12 mouse cellular contexts compared by ENCODE assay signal in the genomic region with DNA sequence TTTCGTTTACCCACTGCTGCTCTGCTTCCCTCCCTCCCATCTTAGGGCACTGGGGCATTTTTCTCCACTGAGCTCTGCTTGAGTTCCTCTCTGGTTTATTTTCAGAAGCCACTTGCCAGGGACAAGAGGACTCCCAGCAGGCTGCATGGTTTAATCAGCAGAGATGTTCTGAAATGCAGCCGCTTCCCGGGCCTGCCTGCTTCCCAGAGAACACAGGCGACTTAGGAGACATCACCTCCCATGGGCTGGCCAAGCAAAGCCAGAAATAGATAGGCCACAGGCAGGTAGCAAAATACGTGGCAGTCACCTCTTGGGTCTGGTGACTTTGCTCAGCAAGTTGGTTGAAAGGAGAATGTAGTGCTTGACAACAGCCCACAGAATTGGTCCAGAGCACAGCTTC.
"Had no signal": no experiment of that assay in that cellular context is flagged by ENCODE, and none has a peak within 500 bp of the region (broad histone marks: within the 10 kb centered on the region; RNA-seq: fewer than 3 reads in every experiment).

No protein-coding gene starts in this region.

- H3K4me1 ChIP-seq: limb, embryonic 10.5 days; liver, embryonic 15.5 days; midbrain, embryonic 15.5 days; neural tube, embryonic 12.5 days; stomach, embryonic 15.5 days had no signal

- H3K36me3 ChIP-seq: limb, embryonic 10.5 days; liver, embryonic 15.5 days; midbrain, embryonic 15.5 days; neural tube, embryonic 12.5 days; stomach, embryonic 15.5 days had no signal

- H3K27me3 ChIP-seq: liver, embryonic 15.5 days; midbrain, embryonic 15.5 days; neural tube, embryonic 12.5 days; stomach, embryonic 15.5 days had no signal

- H3K9me3 ChIP-seq: limb, embryonic 10.5 days; liver, embryonic 15.5 days; midbrain, embryonic 15.5 days; neural tube, embryonic 12.5 days; stomach, embryonic 15.5 days had no signal

- H3K27ac ChIP-seq: left cerebral cortex, adult 2 months; limb, embryonic 10.5 days; liver, embryonic 15.5 days; macrophage; midbrain, embryonic 15.5 days; neural tube, embryonic 12.5 days; stomach, embryonic 15.5 days had no signal

- DNase-seq: kidney, postnatal 25 days; lung, embryonic 14.5 days; lung, postnatal 10 days; right cerebral cortex, postnatal 14 days; thymus, postnatal 36 days had no signal

- ATAC-seq: midbrain, embryonic 15.5 days had no signal

- H3K4me3 ChIP-seq: left cerebral cortex, adult 2 months; limb, embryonic 10.5 days; liver, embryonic 15.5 days; midbrain, embryonic 15.5 days; neural tube, embryonic 12.5 days; stomach, embryonic 15.5 days had no signal
